Mouse (Mus musculus) forebrain, postnatal 0 days (tissue): Measurements from ENCODE around the gene Cdh13. TPM values are rescaled to one million over a fixed set of nuclear protein-coding genes. Genes with fewer than 3 reads are reported as not detected.

Source experiments
- ATAC-seq: fragments of 200-750 bp; cut with Nextera tagmentation; 2 replicates; pipeline ENCODE4 v1.8.0; 2017; ENCODE audit warnings: mild to moderate bottlenecking, moderate library complexity
- DNase-seq: peaks from one replicate; pipeline ENCODE4 v3.0.0-alpha.2; 2015
- H3K27ac ChIP-seq: fragments of 300-500 bp; sonication (generic); 2 replicates; pipeline ENCODE4 v1.5.1; 2014; ENCODE audit warnings: low read depth, mild to moderate bottlenecking, antibody characterized with exemption, low read length, moderate library complexity, mixed read lengths
- H3K27me3 ChIP-seq: fragments of 300-500 bp; sonication (generic); 2 replicates; pipeline ENCODE4 v1.6.1; 2014; ENCODE audit warnings: mild to moderate bottlenecking, low read length, mixed read lengths; ENCODE audit not compliant: insufficient read depth
- H3K36me3 ChIP-seq: fragments of 300-500 bp; sonication (generic); 2 replicates; pipeline ENCODE4 v1.6.1; 2014; ENCODE audit warnings: mild to moderate bottlenecking, moderate library complexity; ENCODE audit not compliant: insufficient read depth
- H3K4me1 ChIP-seq: fragments of 300-500 bp; sonication (generic); 2 replicates; pipeline ENCODE4 v1.6.1; 2014; ENCODE audit warnings: antibody characterized with exemption; ENCODE audit not compliant: insufficient read depth
- H3K4me2 ChIP-seq: fragments of 300-500 bp; sonication (generic); 2 replicates; pipeline ENCODE4 v1.6.1; 2014; ENCODE audit warnings: low read depth, mild to moderate bottlenecking, moderate library complexity
- H3K4me3 ChIP-seq: fragments of 300-500 bp; sonication (generic); 2 replicates; pipeline ENCODE4 v1.5.1; 2014; ENCODE audit warnings: low read depth, low read length, mixed read lengths
- H3K9ac ChIP-seq: fragments of 300-500 bp; sonication (generic); 2 replicates; pipeline ENCODE4 v1.6.1; 2014; ENCODE audit warnings: mild to moderate bottlenecking
- H3K9me3 ChIP-seq: fragments of 300-500 bp; sonication (generic); 2 replicates; pipeline ENCODE4 v1.6.1; 2016; ENCODE audit warnings: low read length
- CTCF ChIP-seq: sonication (generic); IDR thresholded peaks from 2 replicates; pipeline ENCODE4 v1.5.1; 2016; ENCODE audit warnings: antibody characterized with exemption, control low read depth, low read depth
- WGBS: fragments of 180-500 bp; shearing (Covaris S2); extraction: QIAGEN DNeasy Blood & Tissue Kit; methylation state at CpG from one replicate; pipeline ENCODE4 v1.1.7; 2014; 5-methylcytosine and 5-hydroxymethylcytosine counted together
- polyA plus RNA-seq: library from polyadenylated mRNA; unstranded; fragments of >200 nt; fragmentation: Nextera tagmentation; extraction: Ambion mirVana; gene quantifications from 2 replicates; pipeline ENCODE4 v1.2.1, GENCODE M21; 2015
- total RNA-seq: library from RNA; depleted of rRNA; stranded (reverse); fragments of >200 nt; gene quantifications from 2 replicates; pipeline ENCODE4 v1.2.3, GENCODE M21; 2014

The Cdh13 gene
- total and polyA plus RNA-seq, 2 experiments from 2014 or later = 127 to 154 TPM

GRCm38 (mm10) chr8:119004821-119005220 is 721.3 kb downstream of the Cdh13 start:
- no peak overlapping the region for H3K4me2 ChIP-seq
- H3K27ac ChIP-seq = no peak overlapping the region
- no peak overlapping the region for H3K9ac ChIP-seq
- H3K4me1 ChIP-seq = no peaks in the 10 kb centered on the region
- ATAC-seq = no peak
- WGBS = 82% methylated on average over 5 of the region's 5 CpGs
- H3K36me3 ChIP-seq = no peaks in the 10 kb centered on the region
- TF ChIP-seq CTCF = no peak
- no peak for DNase-seq
- H3K9me3 ChIP-seq = no peaks in the 10 kb centered on the region
- no peak overlapping the region for H3K4me3 ChIP-seq
- H3K27me3 ChIP-seq = no peaks in the 10 kb centered on the region

GRCm38 (mm10) chr8:119018675-119019074 is 735.1 kb downstream of the Cdh13 start:
- H3K27me3 ChIP-seq = no peaks in the 10 kb centered on the region
- TF ChIP-seq CTCF = no peak
- H3K27ac ChIP-seq = no peak overlapping the region
- H3K4me1 ChIP-seq = no peaks in the 10 kb centered on the region; the same call in 1 of the 2 replicates
- DNase-seq (no peak), ATAC-seq (no peak)
- H3K9me3 ChIP-seq = no peaks in the 10 kb centered on the region
- H3K4me2 ChIP-seq = no peak overlapping the region
- no peaks in the 10 kb centered on the region for H3K36me3 ChIP-seq
- WGBS = 86% methylated on average over 6 of the region's 6 CpGs
- H3K9ac ChIP-seq = no peak overlapping the region
- no peak overlapping the region for H3K4me3 ChIP-seq

GRCm38 (mm10) chr8:119020781-119021180 is 737.2 kb downstream of the Cdh13 start:
- no peak overlapping the region for H3K27ac ChIP-seq
- no peaks in the 10 kb centered on the region for H3K27me3 ChIP-seq
- WGBS = 42% methylated on average over 11 of the region's 11 CpGs
- DNase-seq (peak; percentile 63), ATAC-seq (peak; percentile 50)
- H3K9me3 ChIP-seq = no peaks in the 10 kb centered on the region
- H3K4me3 ChIP-seq = no peak overlapping the region
- no peak overlapping the region for H3K4me2 ChIP-seq
- no peaks in the 10 kb centered on the region for H3K36me3 ChIP-seq
- TF ChIP-seq CTCF = no peak
- no peak overlapping the region for H3K9ac ChIP-seq
- H3K4me1 ChIP-seq = no peaks in the 10 kb centered on the region; the same call in 1 of the 2 replicates

DNA sequence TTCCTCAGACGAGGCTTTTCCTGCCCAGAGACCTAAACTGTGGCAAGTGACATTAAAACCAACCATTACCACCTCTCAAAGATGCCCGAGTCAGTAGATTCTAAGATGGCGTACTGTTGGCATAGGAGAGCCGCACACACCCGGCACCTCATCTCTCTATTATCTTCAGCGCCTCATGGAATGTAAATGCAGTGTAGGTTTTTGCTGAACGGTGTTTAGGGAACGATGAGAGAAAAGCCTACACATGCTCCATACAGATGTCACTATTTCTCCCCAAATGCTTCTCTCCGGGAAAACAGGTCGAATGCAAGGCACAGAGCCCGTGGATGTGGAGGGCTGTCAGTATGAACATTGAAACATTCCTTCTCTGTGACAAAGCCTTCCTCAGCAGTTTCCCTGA is 737.9 kb downstream of the Cdh13 start:
- 75% methylated on average over 11 of the region's 11 CpGs for WGBS
- Histone ChIP-seq H3K4me1 (no peaks in the 10 kb centered on the region; the same call in 1 of the 2 replicates), H3K27me3 (no peaks in the 10 kb centered on the region), H3K9ac (no peak overlapping the region), H3K27ac (no peak overlapping the region; the same call in 1 of the 2 replicates), H3K9me3 (no peaks in the 10 kb centered on the region), H3K36me3 (no peaks in the 10 kb centered on the region), H3K4me2 (no peak overlapping the region), H3K4me3 (no peak overlapping the region)
- DNase-seq (no peak), ATAC-seq (no peak)
- no peak for TF ChIP-seq CTCF

DNA sequence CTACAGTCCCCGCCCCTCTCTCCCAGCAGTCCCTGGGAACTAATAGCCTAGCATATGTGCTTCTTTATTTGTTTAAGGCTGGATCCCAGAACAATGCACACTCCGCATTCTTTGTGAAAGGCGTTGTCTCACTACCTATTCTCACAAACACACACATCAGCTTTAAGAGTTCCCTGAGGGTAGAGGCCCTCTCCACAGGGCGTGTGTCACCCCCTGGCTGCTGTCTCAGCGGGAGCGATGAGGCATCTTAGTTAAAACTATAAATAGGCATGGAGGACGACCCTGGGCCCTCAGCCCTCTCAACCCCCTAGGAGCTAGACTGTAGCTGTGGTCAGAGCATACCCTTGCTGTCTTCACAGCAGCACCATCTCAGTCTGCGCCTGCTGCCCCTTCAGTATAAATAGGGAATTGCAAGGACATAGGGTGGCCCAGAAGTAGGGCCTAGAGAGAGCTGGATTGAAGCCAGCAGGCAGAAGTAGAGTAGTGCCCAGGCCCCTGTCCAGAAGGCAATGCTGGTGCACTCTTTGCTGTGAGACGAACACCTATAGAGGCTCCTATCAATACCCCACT is 738.9 kb downstream of the Cdh13 start:
- Histone ChIP-seq H3K9ac (no peak overlapping the region), H3K36me3 (no peaks in the 10 kb centered on the region), H3K4me3 (no peak overlapping the region), H3K9me3 (no peaks in the 10 kb centered on the region), H3K27ac (no peak overlapping the region), H3K27me3 (no peaks in the 10 kb centered on the region), H3K4me2 (no peak overlapping the region), H3K4me1 (no peaks in the 10 kb centered on the region; the same call in 1 of the 2 replicates)
- TF ChIP-seq CTCF = peak; percentile 31; the same call in 1 of the 2 replicates
- DNase-seq = no peak
- no peak for ATAC-seq
- 66% methylated on average over 9 of the region's 9 CpGs for WGBS

DNA sequence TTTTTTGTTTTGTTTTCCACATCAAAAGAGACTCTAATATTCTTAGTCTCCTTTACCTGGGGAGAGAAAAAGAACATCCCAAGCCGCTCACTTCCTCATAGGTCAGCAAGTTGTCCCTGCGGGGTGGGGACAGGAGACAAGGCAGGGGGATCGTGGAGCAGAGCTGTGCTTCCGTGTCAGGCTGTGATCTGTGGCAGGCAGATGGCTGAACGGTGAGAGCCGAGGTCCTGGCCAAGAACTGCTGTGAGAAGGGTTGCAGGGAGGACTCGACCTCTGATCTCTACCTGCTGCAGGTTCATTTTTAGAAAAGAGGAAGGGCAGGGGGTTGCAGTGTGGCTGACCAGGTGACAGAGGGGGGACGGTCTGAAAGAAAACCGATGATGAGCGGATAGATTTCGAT is 749.9 kb downstream of the Cdh13 start:
- no peak overlapping the region for H3K27ac ChIP-seq
- ATAC-seq = no peak

GRCm38 (mm10) chr8:119034037-119034436 is 750.5 kb downstream of the Cdh13 start:
- no peak overlapping the region for H3K4me2 ChIP-seq
- no peaks in the 10 kb centered on the region for H3K36me3 ChIP-seq
- DNase-seq = no peak
- H3K4me3 ChIP-seq = no peak overlapping the region
- TF ChIP-seq CTCF = no peak
- no peaks in the 10 kb centered on the region for H3K4me1 ChIP-seq
- H3K9me3 ChIP-seq = no peaks in the 10 kb centered on the region
- H3K27ac ChIP-seq = no peak overlapping the region
- no peaks in the 10 kb centered on the region for H3K27me3 ChIP-seq
- whole genome bisulfite sequencing = 91% methylated on average over 3 of the region's 3 CpGs
- H3K9ac ChIP-seq = no peak overlapping the region
- ATAC-seq = no peak

More for the DNA sequence above, 749.9 kb downstream of the Cdh13 start:
- Histone ChIP-seq H3K9ac (no peak overlapping the region), H3K4me1 (no peaks in the 10 kb centered on the region), H3K4me3 (no peak overlapping the region), H3K4me2 (no peak overlapping the region), H3K27me3 (no peaks in the 10 kb centered on the region), H3K9me3 (no peaks in the 10 kb centered on the region), H3K36me3 (no peaks in the 10 kb centered on the region)
- WGBS = 88% methylated on average over 11 of the region's 11 CpGs
- no peak for TF ChIP-seq CTCF
- no peak for DNase-seq

- Histone ChIP-seq H3K4me2 (no peak overlapping the region), H3K4me3 (no peak overlapping the region), H3K36me3 (no peaks in the 10 kb centered on the region), H3K9me3 (no peaks in the 10 kb centered on the region), H3K9ac (no peak overlapping the region), H3K4me1 (no peaks in the 10 kb centered on the region), H3K27me3 (no peaks in the 10 kb centered on the region), H3K27ac (no peak overlapping the region)
- 48% methylated on average over 7 of the region's 7 CpGs for WGBS
- DNase-seq (peak; percentile 71), ATAC-seq (peak; percentile 77)
- no peak for TF ChIP-seq CTCF
Measured at GRCm38 (mm10) chr8:119035126-119035525, 751.6 kb downstream of the Cdh13 start.
